15 mouse cellular contexts compared by ENCODE assay signal in genomic region chr17:47462728-47463388, GRCm38 (mm10). TPM values are rescaled to one million over a fixed set of nuclear protein-coding genes. Genes with fewer than 3 reads are reported as not detected.
DNase-seq lines count a peak whose midpoint lies in the region; ATAC-seq and TF ChIP-seq lines count a peak whose summit lies in the region.
"Had no signal": no experiment of that assay in that cellular context is flagged by ENCODE, and none has a peak within 500 bp of the region (broad histone marks: within the 10 kb centered on the region; RNA-seq: fewer than 3 reads in every experiment).

No protein-coding gene starts in this region.

- intact Hi-C loops in heart, postnatal 25 days (cut with DNase I), result no loop called here

- no peak for DNase-seq in heart, postnatal 25 days (ENCODE audit: low spot score)
- peak; percentile 49 to 56 for DNase-seq in lung, adult 18-20 months
- no peak for DNase-seq in lung, postnatal 14 days
- DNase-seq in ES-E14 (ENCODE audit: low read depth, low spot score), result no peak
- no peak for DNase-seq in left cerebral cortex, adult 9 months (ENCODE audit: low spot score in 2 of 2)
- DNase-seq: cerebellum, postnatal 14 days; layer of hippocampus, adult 9-11 months had no signal

- in situ Hi-C loops in ES-E14 (cut with MboI; ENCODE audit: low sequenced_read_pairs in 2 of 2, unreplicated experiment in 2 of 2), result no loop called here

- no peak overlapping the region for H3K9ac ChIP-seq in heart, embryonic 11.5 days (ENCODE audit: low read depth, low read length)
- H3K9ac ChIP-seq in ES-E14 (ENCODE audit: insufficient read depth, low read depth, low read length, poor library complexity, severe bottlenecking), result no peak overlapping the region
- H3K9ac ChIP-seq in liver, embryonic 16.5 days (ENCODE audit: low read depth, low read length), result no peak overlapping the region
- no peak overlapping the region for H3K9ac ChIP-seq in hindbrain, embryonic 12.5 days
- H3K9ac ChIP-seq: hindbrain, embryonic 15.5 days; midbrain, embryonic 15.5 days had no signal

- H3K9me3 ChIP-seq in heart, embryonic 11.5 days (replicated peaks; ENCODE audit: control insufficient read depth, low read length), result no peaks in the 10 kb centered on the region
- H3K9me3 ChIP-seq in ES-E14 (ENCODE audit: control insufficient read depth, insufficient read depth, low read depth, low read length), result no peaks in the 10 kb centered on the region
- no peaks in the 10 kb centered on the region for H3K9me3 ChIP-seq in liver, embryonic 16.5 days (replicated peaks; ENCODE audit: control insufficient read depth, low read length)
- H3K9me3 ChIP-seq in hindbrain, embryonic 12.5 days (replicated peaks), result no peaks in the 10 kb centered on the region
- H3K9me3 ChIP-seq: hindbrain, embryonic 15.5 days; midbrain, embryonic 15.5 days had no signal

- WGBS in heart, embryonic 11.5 days (ENCODE audit: insufficient replicate concordance), result 26% methylated on average over 9 of the region's 9 CpGs
- 49% methylated on average over 9 of the region's 9 CpGs for WGBS in liver, embryonic 16.5 days (ENCODE audit: insufficient replicate concordance)
- WGBS in hindbrain, embryonic 12.5 days, result 46% methylated on average over 9 of the region's 9 CpGs

- H3K27ac ChIP-seq in heart, embryonic 11.5 days (ENCODE audit: low read depth, low read length), result peak overlapping the region; percentile 16; the same call in 1 of the 2 replicates
- no peak overlapping the region for H3K27ac ChIP-seq in ES-E14 (ENCODE audit: insufficient read depth, low read depth, low read length, poor library complexity, severe bottlenecking)
- H3K27ac ChIP-seq in liver, embryonic 16.5 days (ENCODE audit: low read length), result peak overlapping the region; percentile 59
- H3K27ac ChIP-seq in hindbrain, embryonic 12.5 days, result no peak overlapping the region
- H3K27ac ChIP-seq: hindbrain, embryonic 15.5 days; midbrain, embryonic 15.5 days had no signal

- peaks cover 24% of the 10 kb centered on the region for H3K27me3 ChIP-seq in heart, embryonic 11.5 days (ENCODE audit: control insufficient read depth, insufficient read depth, low read length)
- peaks cover 4% of the 10 kb centered on the region for H3K27me3 ChIP-seq in liver, embryonic 16.5 days (ENCODE audit: control insufficient read depth, insufficient read depth, low read depth, low read length)
- H3K27me3 ChIP-seq in hindbrain, embryonic 12.5 days, result peaks cover 41% of the 10 kb centered on the region

- H3K36me3 ChIP-seq in heart, embryonic 11.5 days (ENCODE audit: control insufficient read depth, insufficient read depth, low read length), result no peaks in the 10 kb centered on the region
- H3K36me3 ChIP-seq in ES-E14 (ENCODE audit: control insufficient read depth, insufficient read depth, low read length, poor library complexity, severe bottlenecking), result peaks cover 2% of the 10 kb centered on the region; the same call in 1 of the 2 replicates
- H3K36me3 ChIP-seq in liver, embryonic 16.5 days (ENCODE audit: control insufficient read depth, insufficient read depth), result no peaks in the 10 kb centered on the region
- H3K36me3 ChIP-seq in hindbrain, embryonic 12.5 days, result no peaks in the 10 kb centered on the region
- H3K36me3 ChIP-seq: hindbrain, embryonic 15.5 days; midbrain, embryonic 15.5 days had no signal

- H3K4me1 ChIP-seq in heart, embryonic 11.5 days (ENCODE audit: control insufficient read depth, insufficient read depth, low read length), result peaks cover 29% of the 10 kb centered on the region
- peaks cover 0 to 24% of the 10 kb centered on the region in 2 experiments; a peak in 2 of 4 replicates for H3K4me1 ChIP-seq in ES-E14 (ENCODE audit: control insufficient read depth in 2 of 2, insufficient read depth in 2 of 2, low read length in 2 of 2, poor library complexity in 1 of 2)
- peaks cover 18% of the 10 kb centered on the region for H3K4me1 ChIP-seq in liver, embryonic 16.5 days (ENCODE audit: control insufficient read depth, low read depth, low read length)
- H3K4me1 ChIP-seq in hindbrain, embryonic 12.5 days, result peaks cover 12% of the 10 kb centered on the region
- H3K4me1 ChIP-seq: hindbrain, embryonic 15.5 days; midbrain, embryonic 15.5 days had no signal

- no peak for ATAC-seq in heart, embryonic 11.5 days (replicated peaks; ENCODE audit: insufficient number of reproducible peaks, low FRiP score, low TSS enrichment)
- ATAC-seq in liver, embryonic 16.5 days (ENCODE audit: low read depth), result peak; percentile 60
- no peak for ATAC-seq in hindbrain, embryonic 12.5 days (ENCODE audit: low FRiP score)
- ATAC-seq: midbrain, embryonic 15.5 days had no signal

- no peak overlapping the region; the same call in 1 of the 2 replicates for H3K4me2 ChIP-seq in heart, embryonic 11.5 days
- no peak overlapping the region for H3K4me2 ChIP-seq in liver, embryonic 16.5 days (ENCODE audit: low read depth, low read length)
- H3K4me2 ChIP-seq in hindbrain, embryonic 12.5 days (replicated peaks), result no peak overlapping the region
- H3K4me2 ChIP-seq: hindbrain, embryonic 15.5 days; midbrain, embryonic 15.5 days had no signal

- no peak overlapping the region for H3K4me3 ChIP-seq in heart, embryonic 11.5 days (ENCODE audit: low read depth, low read length)
- H3K4me3 ChIP-seq in ES-E14 (ENCODE audit: insufficient read depth in 1 of 2, low read depth in 1 of 2, low read length in 2 of 2, poor library complexity in 1 of 2, severe bottlenecking in 1 of 2), result no peak overlapping the region
- no peak overlapping the region for H3K4me3 ChIP-seq in liver, embryonic 16.5 days (ENCODE audit: low read depth, low read length)
- no peak overlapping the region for H3K4me3 ChIP-seq in hindbrain, embryonic 12.5 days
- H3K4me3 ChIP-seq: hindbrain, embryonic 15.5 days; midbrain, embryonic 15.5 days had no signal

TF ChIP-seq in ES-E14, 5 proteins besides CTCF, POLR2A, EP300 and RAD21:
- TF ChIP-seq ZNF384 (IDR thresholded peaks at IDR 0.05; ENCODE audit: low read depth, low read length) (no peak), MAFK (IDR thresholded peaks at IDR 0.05; ENCODE audit: insufficient read depth, low read depth, low read length) (peak; percentile 23; the same call in 1 of the 2 replicates)

RNA-seq across cellular contexts. Expression of gene 1700001C19Rik, which starts 25.7 kb away (rescaled TPM):
- polyA plus RNA-seq in heart, embryonic 11.5 days (2014; fragmentation: Nextera tagmentation; extraction: Ambion mirVana), result 1.2 and 2.2 TPM in 2 replicates
- total RNA-seq in heart, postnatal 25 days (2021), result not detected
- total RNA-seq in ES-E14 (2012; rRNA removed), result 0.85 TPM in 2 replicates
- polyA plus RNA-seq in liver, embryonic 16.5 days (2015; fragmentation: Nextera tagmentation; extraction: Ambion mirVana), result 1.7 and 2.3 TPM in 2 replicates
- polyA plus RNA-seq in hindbrain, embryonic 12.5 days (2016; fragmentation: Nextera tagmentation; extraction: Ambion mirVana), result 0.14 and 0.65 TPM in 2 replicates
- total RNA-seq: gastrocnemius, postnatal 4 days; MEL had no signal
- polyA plus RNA-seq: C2C12 had no signal

RNA-seq across cellular contexts. Expression of gene AI661453, which starts 26.4 kb away (rescaled TPM):
- 1.2 and 1.6 TPM in 2 replicates for polyA plus RNA-seq in heart, embryonic 11.5 days (2014; fragmentation: Nextera tagmentation; extraction: Ambion mirVana)
- total RNA-seq in heart, postnatal 25 days (2021), result 1 to 10 TPM in 1 of 2 experiments, under 1 TPM in 1; 0.96 to 2.0 TPM
- total RNA-seq in ES-E14 (2012; rRNA removed), result 1.5 and 2.2 TPM in 2 replicates
- 0.60 and 0.77 TPM in 2 replicates for polyA plus RNA-seq in liver, embryonic 16.5 days (2015; fragmentation: Nextera tagmentation; extraction: Ambion mirVana)
- 0.28 and 0.34 TPM in 2 replicates for polyA plus RNA-seq in hindbrain, embryonic 12.5 days (2016; fragmentation: Nextera tagmentation; extraction: Ambion mirVana)
- total RNA-seq: MEL had no signal

RNA-seq across cellular contexts. Expression of gene Taf8, which starts 39.2 kb away (rescaled TPM):
- polyA plus RNA-seq in heart, embryonic 11.5 days (2014; fragmentation: Nextera tagmentation; extraction: Ambion mirVana), result 15.9 and 18.3 TPM in 2 replicates
- 10 to 100 TPM in 1 of 2 experiments, 1 to 10 TPM in 1; 10.0 to 11.4 TPM for total RNA-seq in heart, postnatal 25 days (2021)
- 40.0 and 58.6 TPM in 2 replicates for total RNA-seq in ES-E14 (2012; rRNA removed)
- polyA plus RNA-seq in liver, embryonic 16.5 days (2015; fragmentation: Nextera tagmentation; extraction: Ambion mirVana), result 14.2 and 14.3 TPM in 2 replicates
- polyA plus RNA-seq in hindbrain, embryonic 12.5 days (2016; fragmentation: Nextera tagmentation; extraction: Ambion mirVana), result 27.5 and 29.5 TPM in 2 replicates

RNA-seq across cellular contexts. Expression of gene Ccnd3, which starts 42.0 kb away (rescaled TPM):
- polyA plus RNA-seq in heart, embryonic 11.5 days (2014; fragmentation: Nextera tagmentation; extraction: Ambion mirVana), result 559 and 565 TPM in 2 replicates
- total RNA-seq in heart, postnatal 25 days (2021), result 10 to 100 TPM; 75.6 to 87.9 TPM
- total RNA-seq in ES-E14 (2012; rRNA removed), result 125 and 131 TPM in 2 replicates
- polyA plus RNA-seq in liver, embryonic 16.5 days (2015; fragmentation: Nextera tagmentation; extraction: Ambion mirVana), result 300 and 331 TPM in 2 replicates
- polyA plus RNA-seq in hindbrain, embryonic 12.5 days (2016; fragmentation: Nextera tagmentation; extraction: Ambion mirVana), result 177 and 179 TPM in 2 replicates

Comparison
In these comparisons a context has a peak if more than half of its experiments do, and no peak if none do; other contexts are left out.
1. DNase-seq: peak in lung, adult 18-20 months (2 of 2); none in heart, postnatal 25 days (single experiment), lung, postnatal 14 days (single experiment), ES-E14 (single experiment) and left cerebral cortex, adult 9 months (0 of 2).
2. H3K27ac ChIP-seq: peak in heart, embryonic 11.5 days (single experiment) and liver, embryonic 16.5 days (single experiment); none in ES-E14 (single experiment) and hindbrain, embryonic 12.5 days (single experiment).